Mouse (Mus musculus) CH12.LX (cell line): Measurements from ENCODE around the gene Cry2. TPM values are rescaled to one million over a fixed set of nuclear protein-coding genes. Genes with fewer than 3 reads are reported as not detected.

Experiments used
- DNase-seq: peaks from one replicate; pipeline ENCODE4 v3.0.0-alpha.2; 2013; ENCODE audit errors: extremely low read depth
- H3K27ac ChIP-seq: 2 replicates; pipeline ENCODE4 v1.5.1; 2012; ENCODE audit warnings: low read depth, mild to moderate bottlenecking, control low read depth, moderate library complexity; ENCODE audit not compliant: insufficient read depth
- H3K27me3 ChIP-seq: replicated peaks from 2 replicates; pipeline ENCODE3; 2012; ENCODE audit warnings: inconsistent platforms
- H3K36me3 ChIP-seq, 2 experiments: replicated peaks in 1 of 2; 2 replicates each; pipeline versions ENCODE3 to v1.6.1; 2012; ENCODE audit warnings: inconsistent platforms in 1 of 2, low read length in 1 of 2, mild to moderate bottlenecking in 1 of 2, mixed read lengths in 1 of 2, moderate library complexity in 1 of 2; ENCODE audit not compliant: control insufficient read depth in 1 of 2, insufficient read depth in 1 of 2
- H3K4me1 ChIP-seq, 2 experiments: 2 replicates each; pipeline ENCODE4 v1.6.1; 2012; ENCODE audit warnings: inconsistent platforms in 1 of 2, moderate library complexity in 1 of 2; ENCODE audit not compliant: insufficient read depth in 2 of 2, control insufficient read depth in 1 of 2
- H3K4me2 ChIP-seq: 2 replicates; pipeline ENCODE4 v1.6.1; 2012; ENCODE audit warnings: low read depth, mild to moderate bottlenecking, control low read depth; ENCODE audit not compliant: poor library complexity, insufficient read depth, severe bottlenecking
- H3K4me3 ChIP-seq, 3 experiments: fragments of 150-350 bp in 1 of 3; sonication (generic) in 1 of 3; replicated peaks in 1 of 3; 2 replicates each; pipeline versions ENCODE3 to v1.5.1; 2011 to 2012; ENCODE audit warnings: low read depth in 2 of 3, low read length in 2 of 3, mild to moderate bottlenecking in 2 of 3, moderate library complexity in 2 of 3, control low read depth in 1 of 3, improper control_type of control experiment in 1 of 3, inconsistent platforms in 1 of 3, mixed read lengths in 1 of 3; ENCODE audit not compliant: poor library complexity in 1 of 3
- H3K79me2 ChIP-seq: replicated peaks from 2 replicates; pipeline ENCODE4 v1.6.1; 2012; ENCODE audit warnings: mild to moderate bottlenecking, moderate library complexity; ENCODE audit not compliant: control insufficient read depth, poor library complexity, insufficient read depth, severe bottlenecking; ENCODE audit errors: extremely low read depth
- H3K9ac ChIP-seq: 2 replicates; pipeline ENCODE4 v1.6.1; 2012; ENCODE audit warnings: low read depth, mild to moderate bottlenecking, control low read depth, moderate library complexity; ENCODE audit not compliant: insufficient read depth
- H3K9me3 ChIP-seq: replicated peaks from 2 replicates; pipeline ENCODE3; 2012; ENCODE audit warnings: low read length, inconsistent platforms, mixed read lengths
- CTCF ChIP-seq, 2 experiments: IDR thresholded peaks in 1 of 2; conservative IDR thresholded peaks in 1 of 2; 2 replicates each; pipeline ENCODE4 v1.5.1; 2011 to 2012; ENCODE audit warnings: low read depth in 2 of 2, low read length in 2 of 2, improper control_type of control experiment in 1 of 2, inconsistent platforms in 1 of 2, mild to moderate bottlenecking in 1 of 2, moderate library complexity in 1 of 2
- ELF1 ChIP-seq: IDR thresholded peaks from 2 replicates; pipeline ENCODE4 v1.6.1; 2014; ENCODE audit warnings: low read depth, mild to moderate bottlenecking, inconsistent platforms, low read length, improper control_type of control experiment
- GABPA ChIP-seq: IDR thresholded peaks from 2 replicates; pipeline ENCODE4 v1.6.1; 2012; ENCODE audit warnings: low read depth, low read length, improper control_type of control experiment, inconsistent platforms; ENCODE audit not compliant: insufficient replicate concordance
- JUND ChIP-seq: conservative IDR thresholded peaks from 2 replicates; pipeline ENCODE4 v1.6.1; 2011; ENCODE audit warnings: low read depth, low read length, improper control_type of control experiment
- KAT2A ChIP-seq: IDR thresholded peaks from 2 replicates; pipeline ENCODE4 v1.6.1; 2012; ENCODE audit warnings: low read length, improper control_type of control experiment, inconsistent platforms; ENCODE audit not compliant: insufficient replicate concordance
- MAFK ChIP-seq: IDR thresholded peaks from 2 replicates; pipeline ENCODE4 v1.6.1; 2011; ENCODE audit warnings: low read length, improper control_type of control experiment; ENCODE audit not compliant: insufficient replicate concordance
- MAX ChIP-seq: IDR thresholded peaks from 2 replicates; pipeline ENCODE4 v1.6.1; 2011; ENCODE audit warnings: low read length, improper control_type of control experiment
- MEF2A ChIP-seq: IDR thresholded peaks from 2 replicates; pipeline ENCODE4 v1.6.1; 2014; ENCODE audit warnings: low read depth, mild to moderate bottlenecking, inconsistent platforms, low read length, improper control_type of control experiment, borderline replicate concordance
- MXI1 ChIP-seq: IDR thresholded peaks from 2 replicates; pipeline ENCODE4 v1.6.1; 2011; ENCODE audit warnings: mild to moderate bottlenecking, low read depth, low read length, improper control_type of control experiment
- MYC ChIP-seq: IDR thresholded peaks from 2 replicates; pipeline ENCODE4 v1.6.1; 2011; ENCODE audit warnings: low read depth, mild to moderate bottlenecking, improper control_type of control experiment, low read length
- NRF1 ChIP-seq: IDR thresholded peaks from 2 replicates; pipeline ENCODE4 v1.6.1; 2014; ENCODE audit warnings: low read depth, mild to moderate bottlenecking, inconsistent platforms, low read length, improper control_type of control experiment, moderate library complexity
- PAX5 ChIP-seq: IDR thresholded peaks from 2 replicates; pipeline ENCODE4 v1.6.1; 2012; ENCODE audit warnings: low read length, inconsistent platforms, mixed read lengths
- RCOR1 ChIP-seq: conservative IDR thresholded peaks from 2 replicates; pipeline ENCODE4 v1.6.1; 2012; ENCODE audit warnings: low read depth, mild to moderate bottlenecking, inconsistent platforms, low read length, improper control_type of control experiment
- SMC3 ChIP-seq: IDR thresholded peaks from 2 replicates; pipeline ENCODE4 v1.6.1; 2011; ENCODE audit warnings: low read depth, low read length, improper control_type of control experiment
- TBP ChIP-seq: conservative IDR thresholded peaks from 2 replicates; pipeline ENCODE4 v1.6.1; 2011; ENCODE audit warnings: low read depth, low read length, improper control_type of control experiment
- USF1 ChIP-seq: IDR thresholded peaks from 2 replicates; pipeline ENCODE4 v1.6.1; 2014; ENCODE audit warnings: low read depth, mild to moderate bottlenecking, inconsistent platforms, low read length, improper control_type of control experiment
- ZC3H11A ChIP-seq: IDR thresholded peaks from 2 replicates; pipeline ENCODE4 v1.6.1; 2012; ENCODE audit warnings: low read depth, mild to moderate bottlenecking, inconsistent platforms, low read length, improper control_type of control experiment
- ZKSCAN1 ChIP-seq: IDR thresholded peaks from 2 replicates; pipeline ENCODE4 v1.6.1; 2012; ENCODE audit warnings: low read depth, inconsistent platforms, low read length, improper control_type of control experiment, borderline replicate concordance
- dilution Hi-C: fragments of 300-500 bp; cut with MboI; formaldehyde crosslinking; loops from 2 replicates; pipeline ENCODE4 v1.14.3; 2020; ENCODE audit warnings: low sequenced_read_pairs; ENCODE audit not compliant: extremely low pct_unique_long_range_greater_than_20kb, extremely low pct_ligation_motif_present
- in situ Hi-C: fragments of 300-500 bp; cut with MboI; formaldehyde crosslinking; loops from 3 replicates; pipeline ENCODE4 v1.14.3; 2019; ENCODE audit warnings: low sequenced_read_pairs, low pct_ligation_motif_present, low pct_unique_long_range_greater_than_20kb, mixed read lengths
- polyA plus RNA-seq: library from polyadenylated mRNA; unstranded; fragments of >175 nt; gene quantifications from 2 replicates; pipeline ENCODE4 v1.2.1, GENCODE M21; 2012; ENCODE audit warnings: low read depth; ENCODE audit not compliant: insufficient read length
- total RNA-seq, 2 experiments: library from RNA; depleted of rRNA; stranded (reverse); fragments of 300-350 nt in 1 of 2; fragments of >200 nt in 1 of 2; gene quantifications; 2 replicates each; pipeline ENCODE4 v1.2.3; 2012 to 2014

Gene Cry2
- total and polyA plus RNA-seq, 3 experiments = 4.3 to 15.9 (median 12.7) TPM

DNA sequence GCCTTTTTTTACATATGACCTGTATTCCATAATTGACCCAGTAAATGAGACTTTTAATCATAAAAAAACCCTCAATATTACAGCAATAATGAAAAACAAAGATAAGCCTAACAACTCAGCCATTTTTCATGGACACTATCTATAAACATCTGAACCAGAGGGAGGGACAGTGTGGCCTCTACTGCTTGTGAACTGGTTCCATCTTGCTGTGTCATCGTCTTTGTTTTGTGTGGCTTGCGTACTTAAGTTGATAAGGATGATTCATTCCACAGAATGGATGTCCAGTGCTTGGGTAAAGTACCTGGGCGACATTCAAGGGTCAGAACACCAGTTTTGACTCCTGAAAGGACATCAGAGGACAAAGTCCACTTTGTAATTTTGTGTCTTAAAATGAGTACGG is 3.5 kb upstream of the Cry2 start:
- no peak overlapping the region for H3K27ac ChIP-seq
- peaks cover 20% of the 10 kb centered on the region for H3K27me3 ChIP-seq
- H3K4me3 ChIP-seq = no peak overlapping the region
- H3K4me1 ChIP-seq = peaks cover 2 to 15% of the 10 kb centered on the region in 2 experiments; a peak in 2 of 4 replicates
- no peaks in the 10 kb centered on the region for H3K36me3 ChIP-seq
- peaks cover 7% of the 10 kb centered on the region for H3K79me2 ChIP-seq
- TF ChIP-seq PAX5 = no peak
- no peak for TF ChIP-seq MEF2A
- no peak for TF ChIP-seq KAT2A
- no peak for TF ChIP-seq RCOR1
- no peak for TF ChIP-seq ELF1
- no peak for TF ChIP-seq SMC3
- no peak for TF ChIP-seq TBP
- TF ChIP-seq GABPA = no peak
- TF ChIP-seq MXI1 = no peak
- TF ChIP-seq JUND = no peak
- TF ChIP-seq ZC3H11A = no peak
- TF ChIP-seq MAFK = no peak
- no peak for TF ChIP-seq CTCF (conservative IDR thresholded peaks at IDR 0.05 in 1 of 2, IDR thresholded peaks at IDR 0.05 in 1 of 2; ENCODE audit: low read depth in 2 of 2, low read length in 2 of 2)
- TF ChIP-seq ZKSCAN1 = no peak
- no peak for TF ChIP-seq USF1
- no peak for TF ChIP-seq MYC
- no peak for TF ChIP-seq MAX
- no peak for DNase-seq
- H3K9me3 ChIP-seq = peaks cover 6% of the 10 kb centered on the region
- H3K9ac ChIP-seq = no peak overlapping the region
- H3K4me2 ChIP-seq = peak overlapping the region; percentile 33; the same call in 1 of the 2 replicates
- in situ Hi-C loops = no loop called here
- dilution Hi-C loops = no loop called here

DNA sequence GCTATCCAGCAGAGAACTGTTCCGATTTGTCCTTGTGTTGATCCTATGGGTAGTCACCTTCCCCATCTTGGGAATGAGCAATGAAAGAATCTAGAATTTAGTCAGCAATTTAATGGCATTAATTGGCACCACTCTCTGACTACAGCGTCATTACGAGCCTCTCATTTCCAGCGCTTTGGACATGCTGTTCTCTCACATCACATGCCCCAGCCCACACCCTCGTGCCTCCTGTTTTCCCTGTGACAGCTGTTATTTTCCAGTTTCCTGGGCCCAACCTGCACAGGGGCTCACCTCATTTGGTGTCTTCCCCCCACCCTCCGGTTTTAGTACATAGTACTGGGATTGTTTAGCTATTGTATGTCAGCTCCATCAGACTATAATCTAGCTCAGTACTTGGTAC is 1.2 kb upstream of the Cry2 start:
- Histone ChIP-seq H3K9me3 (peaks cover 6% of the 10 kb centered on the region), H3K4me1 (peaks cover 11 to 35% of the 10 kb centered on the region in 2 experiments), H3K4me2 (no peak overlapping the region), H3K27ac (no peak overlapping the region), H3K9ac (no peak overlapping the region), H3K4me3 (no peak overlapping the region), H3K79me2 (peaks cover 27% of the 10 kb centered on the region), H3K27me3 (peaks cover 9% of the 10 kb centered on the region), H3K36me3 (peaks cover 0 to 21% of the 10 kb centered on the region in 2 experiments)
- TF ChIP-seq MEF2A (no peak), NRF1 (no peak)
- dilution Hi-C loops = no loop called here
- no peak for DNase-seq
- in situ Hi-C loops = no loop called here
